Mouse (Mus musculus) liver, embryonic 15.5 days (tissue): ENCODE results near the gene H2afz. TPM values are rescaled to one million over a fixed set of nuclear protein-coding genes. Genes with fewer than 3 reads are reported as not detected.
A peak's percentile ranks its signal among the peaks of the same experiment; 100 is the strongest.

ENCODE experiments used
- ATAC-seq: fragments of 200-750 bp; cut with Nextera tagmentation; 2 replicates; pipeline ENCODE4 v1.8.0; 2017; ENCODE audit warnings: moderate number of reproducible peaks, mild to moderate bottlenecking, moderate library complexity; ENCODE audit not compliant: insufficient read depth
- H3K27ac ChIP-seq: fragments of 300-500 bp; sonication (generic); replicated peaks from 2 replicates; pipeline ENCODE4 v1.5.1; 2015; ENCODE audit warnings: mild to moderate bottlenecking, inconsistent platforms
- H3K27me3 ChIP-seq: fragments of 300-500 bp; sonication (generic); 2 replicates; pipeline ENCODE4 v1.6.1; 2015; ENCODE audit warnings: mild to moderate bottlenecking, inconsistent platforms
- H3K36me3 ChIP-seq: fragments of 300-500 bp; sonication (generic); replicated peaks from 2 replicates; pipeline ENCODE4 v1.6.1; 2015; ENCODE audit warnings: moderate library complexity, mild to moderate bottlenecking, inconsistent platforms
- H3K4me1 ChIP-seq: fragments of 300-500 bp; sonication (generic); replicated peaks from 2 replicates; pipeline ENCODE4 v1.6.1; 2015; ENCODE audit warnings: inconsistent platforms
- H3K4me2 ChIP-seq: fragments of 300-500 bp; sonication (generic); 2 replicates; pipeline ENCODE4 v1.6.1; 2015; ENCODE audit warnings: moderate library complexity, mild to moderate bottlenecking, inconsistent platforms
- H3K4me3 ChIP-seq: fragments of 300-500 bp; sonication (generic); replicated peaks from 2 replicates; pipeline ENCODE4 v1.5.1; 2015; ENCODE audit warnings: mild to moderate bottlenecking, inconsistent platforms
- H3K9ac ChIP-seq: fragments of 300-500 bp; sonication (generic); 2 replicates; pipeline ENCODE4 v1.6.1; 2015; ENCODE audit warnings: moderate library complexity, mild to moderate bottlenecking, inconsistent platforms
- H3K9me3 ChIP-seq: fragments of 300-500 bp; sonication (generic); replicated peaks from 2 replicates; pipeline ENCODE4 v1.6.1; 2016; ENCODE audit warnings: inconsistent platforms
- WGBS: fragments of 180-500 bp; shearing (Covaris S2); methylation state at CpG from one replicate; pipeline ENCODE4 v1.1.7; 2015; ENCODE audit warnings: mixed read lengths; ENCODE audit not compliant: insufficient replicate concordance; 5-methylcytosine and 5-hydroxymethylcytosine counted together
- polyA plus RNA-seq: library from polyadenylated mRNA; unstranded; fragments of >200 nt; fragmentation: Nextera tagmentation; extraction: Ambion mirVana; gene quantifications from 2 replicates; pipeline ENCODE4 v1.2.1, GENCODE M21; 2015

Gene H2afz
- 874 and 985 TPM in 2 replicates for polyA plus RNA-seq

DNA sequence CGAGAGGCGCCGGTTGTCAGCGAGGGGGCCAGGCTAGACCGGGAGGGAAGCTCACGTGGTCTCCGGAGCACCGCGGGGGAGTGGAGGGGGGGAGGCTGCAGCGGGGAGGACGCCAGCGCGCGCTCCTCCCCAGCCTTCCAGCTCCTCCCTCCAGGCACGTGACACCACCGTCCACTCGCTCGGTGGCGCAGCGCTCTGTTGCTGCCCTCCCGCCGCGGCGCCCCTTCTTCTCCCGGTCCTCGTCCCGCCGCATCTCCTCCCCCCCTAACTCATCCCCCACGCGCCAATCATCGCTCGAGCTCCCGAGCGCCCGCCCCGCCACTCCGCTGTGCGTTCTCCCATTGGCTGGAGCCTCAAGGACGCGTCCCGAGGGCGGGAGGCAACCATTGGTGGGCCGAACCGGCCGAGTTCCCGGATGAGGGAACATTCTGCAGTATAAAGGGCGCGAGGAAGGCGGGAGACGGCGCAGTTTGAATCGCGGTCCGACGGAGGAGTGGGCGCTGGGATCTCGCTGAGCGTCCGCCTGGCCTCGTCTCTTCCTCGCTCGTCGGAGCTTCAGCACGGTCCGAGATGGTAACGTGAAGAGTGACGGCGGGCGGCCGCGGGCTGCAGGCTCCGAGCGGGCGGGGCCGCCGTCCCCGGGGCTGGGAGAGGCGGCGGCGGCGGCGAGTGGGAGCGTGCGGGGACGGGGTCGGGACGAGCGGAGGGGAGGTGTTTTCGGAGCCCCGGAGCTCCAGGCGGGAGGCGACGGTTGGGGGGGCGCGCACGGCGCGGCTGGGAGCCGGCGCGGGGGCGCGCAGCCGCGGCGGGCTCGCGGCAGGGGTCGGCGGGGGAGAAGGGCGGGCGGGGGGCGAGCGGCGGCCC is at the start of gene H2afz:
Gene H2afz (plus strand): TSS at position 364 of the 864 bp plus-strand sequence.
- Histone ChIP-seq H3K36me3 (peaks cover 13% of the 10 kb centered on the region), H3K4me2 (peak within 1 kb of the TSS; percentile 84), H3K4me3 (peak within 1 kb of the TSS; percentile 72), H3K9ac (peak within 1 kb of the TSS; percentile 94), H3K27me3 (no peaks in the 10 kb centered on the region), H3K9me3 (no peaks in the 10 kb centered on the region), H3K4me1 (peaks cover 39% of the 10 kb centered on the region), H3K27ac (peak within 1 kb of the TSS; percentile 91)
- WGBS = under 1% methylated on average over 108 of the region's 115 CpGs
- ATAC-seq = peak; percentile 86

- Histone ChIP-seq H3K4me3 (no peak overlapping the region), H3K9me3 (no peaks in the 10 kb centered on the region), H3K36me3 (no peaks in the 10 kb centered on the region), H3K4me1 (no peaks in the 10 kb centered on the region), H3K27ac (no peak overlapping the region), H3K4me2 (no peak overlapping the region), H3K27me3 (no peaks in the 10 kb centered on the region), H3K9ac (no peak overlapping the region)
- 39% methylated on average over 4 of the region's 4 CpGs for WGBS
- ATAC-seq = no peak
Observed at GRCm38 (mm10) chr3:137818713-137819112, 45.6 kb upstream of the H2afz start.

GRCm38 (mm10) chr3:137820688-137821467 is 43.4 kb upstream of the H2afz start:
- no peaks in the 10 kb centered on the region for H3K27me3 ChIP-seq
- no peaks in the 10 kb centered on the region for H3K4me1 ChIP-seq
- H3K9me3 ChIP-seq = no peaks in the 10 kb centered on the region
- no peak overlapping the region for H3K9ac ChIP-seq
- WGBS = 37% methylated on average over 6 of the region's 6 CpGs
- H3K4me3 ChIP-seq = no peak overlapping the region
- no peak overlapping the region for H3K27ac ChIP-seq
- ATAC-seq = no peak
- H3K4me2 ChIP-seq = no peak overlapping the region
- no peaks in the 10 kb centered on the region for H3K36me3 ChIP-seq

- Histone ChIP-seq H3K4me3 (no peak overlapping the region), H3K27ac (no peak overlapping the region), H3K9ac (no peak overlapping the region), H3K36me3 (no peaks in the 10 kb centered on the region), H3K27me3 (no peaks in the 10 kb centered on the region), H3K4me1 (no peaks in the 10 kb centered on the region), H3K4me2 (no peak overlapping the region), H3K9me3 (no peaks in the 10 kb centered on the region)
- WGBS = 49% methylated on average over 3 of the region's 3 CpGs
- ATAC-seq = no peak
Observed at GRCm38 (mm10) chr3:137823317-137823716, 41.0 kb upstream of the H2afz start.

DNA sequence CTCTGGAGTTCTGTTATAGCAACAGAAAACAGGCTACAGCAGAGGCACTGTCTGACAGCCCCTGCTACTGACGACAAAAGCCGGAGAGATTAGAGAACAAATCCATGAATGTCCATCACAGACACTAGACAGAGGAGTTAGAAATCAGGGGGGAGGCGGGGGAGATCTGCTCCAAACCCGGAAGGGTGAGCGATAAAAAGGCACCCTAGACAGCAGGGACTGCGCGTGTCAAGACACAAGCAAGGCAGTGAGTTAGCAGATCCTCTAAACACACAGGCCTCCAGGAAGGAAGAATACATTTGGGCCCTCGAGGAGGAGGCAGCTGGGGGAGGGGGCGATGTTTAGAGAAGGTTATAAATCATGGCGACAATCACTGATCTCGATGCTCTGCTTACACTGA is 36.6 kb upstream of the H2afz start:
- no peaks in the 10 kb centered on the region for H3K27me3 ChIP-seq
- no peaks in the 10 kb centered on the region for H3K36me3 ChIP-seq
- H3K4me1 ChIP-seq = no peaks in the 10 kb centered on the region
- no peak overlapping the region for H3K27ac ChIP-seq
- H3K9me3 ChIP-seq = no peaks in the 10 kb centered on the region
- H3K4me3 ChIP-seq = no peak overlapping the region
- no peak overlapping the region for H3K4me2 ChIP-seq
- H3K9ac ChIP-seq = no peak overlapping the region
- WGBS = 6% methylated on average over 11 of the region's 11 CpGs
- no peak for ATAC-seq

GRCm38 (mm10) chr3:137831156-137831555 is 33.1 kb upstream of the H2afz start:
- H3K36me3 ChIP-seq = no peaks in the 10 kb centered on the region
- no peak for ATAC-seq

DNA sequence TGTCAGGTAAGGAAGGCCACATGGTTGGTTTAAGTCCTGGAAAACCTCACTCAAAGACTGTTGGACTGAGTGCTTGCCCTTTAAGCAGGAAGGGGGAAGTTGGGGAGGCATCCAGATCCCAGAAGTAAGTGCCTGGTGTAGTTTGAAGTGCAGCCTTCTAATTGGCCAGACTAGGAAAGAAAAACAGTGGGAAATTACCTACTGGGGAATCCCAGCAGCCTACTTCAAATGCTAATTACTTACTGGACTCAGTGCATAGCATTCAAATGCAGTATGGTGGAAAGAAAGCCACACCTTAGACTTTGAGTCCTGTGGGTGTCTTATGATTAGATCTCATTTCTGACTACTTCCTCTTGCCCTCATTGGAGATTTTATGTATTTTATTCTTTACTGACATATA is 31.2 kb upstream of the H2afz start:
- Histone ChIP-seq H3K27me3 (no peaks in the 10 kb centered on the region), H3K27ac (no peak overlapping the region), H3K4me2 (no peak overlapping the region), H3K4me1 (no peaks in the 10 kb centered on the region), H3K9me3 (no peaks in the 10 kb centered on the region), H3K36me3 (no peaks in the 10 kb centered on the region), H3K4me3 (no peak overlapping the region), H3K9ac (no peak overlapping the region)
- ATAC-seq = no peak

More at GRCm38 (mm10) chr3:137831156-137831555, 33.1 kb upstream of the H2afz start:
- Histone ChIP-seq H3K27me3 (no peaks in the 10 kb centered on the region), H3K4me3 (no peak overlapping the region), H3K4me2 (no peak overlapping the region), H3K9me3 (no peaks in the 10 kb centered on the region), H3K4me1 (no peaks in the 10 kb centered on the region), H3K9ac (no peak overlapping the region), H3K27ac (no peak overlapping the region)
- WGBS = 59% methylated on average over 2 of the region's 2 CpGs

GRCm38 (mm10) chr3:137833698-137834097 is 30.6 kb upstream of the H2afz start:
- Histone ChIP-seq H3K9ac (no peak overlapping the region), H3K4me3 (no peak overlapping the region), H3K9me3 (no peaks in the 10 kb centered on the region), H3K4me2 (no peak overlapping the region), H3K27ac (no peak overlapping the region), H3K4me1 (no peaks in the 10 kb centered on the region), H3K27me3 (no peaks in the 10 kb centered on the region), H3K36me3 (no peaks in the 10 kb centered on the region)
- ATAC-seq = no peak
- WGBS = 77% methylated on average over 4 of the region's 4 CpGs

- no peaks in the 10 kb centered on the region for H3K4me1 ChIP-seq
- WGBS = 81% methylated on average over 1 of the region's 1 CpGs
Observed at GRCm38 (mm10) chr3:137836543-137836942, 27.7 kb upstream of the H2afz start.

GRCm38 (mm10) chr3:137838160-137838559 is 26.1 kb upstream of the H2afz start:
- Histone ChIP-seq H3K4me3 (no peak overlapping the region), H3K4me2 (no peak overlapping the region), H3K36me3 (no peaks in the 10 kb centered on the region), H3K27ac (no peak overlapping the region), H3K27me3 (no peaks in the 10 kb centered on the region), H3K4me1 (no peaks in the 10 kb centered on the region), H3K9me3 (no peaks in the 10 kb centered on the region), H3K9ac (no peak overlapping the region)
- no peak for ATAC-seq

More at GRCm38 (mm10) chr3:137836543-137836942, 27.7 kb upstream of the H2afz start:
- no peak overlapping the region for H3K9ac ChIP-seq
- no peaks in the 10 kb centered on the region for H3K27me3 ChIP-seq
- H3K27ac ChIP-seq = no peak overlapping the region
- ATAC-seq = no peak
- H3K4me3 ChIP-seq = no peak overlapping the region
- no peaks in the 10 kb centered on the region for H3K9me3 ChIP-seq
- H3K36me3 ChIP-seq = no peaks in the 10 kb centered on the region
- H3K4me2 ChIP-seq = no peak overlapping the region

DNA sequence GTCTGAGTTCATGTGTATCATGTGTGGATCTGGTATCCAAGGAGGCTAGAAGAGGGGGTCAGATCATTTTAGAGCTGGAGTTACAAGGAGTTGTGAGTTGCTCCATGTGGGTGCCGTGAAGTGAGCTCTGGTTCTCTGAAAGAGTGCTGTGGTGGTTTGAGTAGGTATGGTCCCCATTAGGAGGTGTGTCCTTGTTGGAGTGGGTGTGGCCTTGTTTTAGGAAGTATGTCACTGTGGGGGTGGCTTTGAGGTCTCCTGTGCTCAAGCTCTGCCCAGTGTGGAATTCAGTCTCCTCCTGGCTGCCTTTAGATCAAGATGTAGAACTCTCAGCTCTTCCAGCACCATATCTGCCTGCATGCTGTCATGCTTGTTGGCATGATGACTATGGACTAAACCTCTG is 21.3 kb upstream of the H2afz start:
- Histone ChIP-seq H3K27me3 (no peaks in the 10 kb centered on the region), H3K4me1 (peaks cover 14% of the 10 kb centered on the region), H3K4me3 (no peak overlapping the region), H3K36me3 (no peaks in the 10 kb centered on the region), H3K9me3 (no peaks in the 10 kb centered on the region), H3K4me2 (no peak overlapping the region), H3K27ac (no peak overlapping the region), H3K9ac (no peak overlapping the region)
- ATAC-seq = peak; percentile 59
- 78% methylated on average over 1 of the region's 1 CpGs for WGBS
